Mouse (Mus musculus) retina, embryonic 14.5 days (tissue): ENCODE results near the gene Pold4.

Source experiments
- DNase-seq: peaks from one replicate; pipeline ENCODE4 v3.0.0-alpha.2; 2015; ENCODE audit warnings: low spot score

Pold4 gene

DNA sequence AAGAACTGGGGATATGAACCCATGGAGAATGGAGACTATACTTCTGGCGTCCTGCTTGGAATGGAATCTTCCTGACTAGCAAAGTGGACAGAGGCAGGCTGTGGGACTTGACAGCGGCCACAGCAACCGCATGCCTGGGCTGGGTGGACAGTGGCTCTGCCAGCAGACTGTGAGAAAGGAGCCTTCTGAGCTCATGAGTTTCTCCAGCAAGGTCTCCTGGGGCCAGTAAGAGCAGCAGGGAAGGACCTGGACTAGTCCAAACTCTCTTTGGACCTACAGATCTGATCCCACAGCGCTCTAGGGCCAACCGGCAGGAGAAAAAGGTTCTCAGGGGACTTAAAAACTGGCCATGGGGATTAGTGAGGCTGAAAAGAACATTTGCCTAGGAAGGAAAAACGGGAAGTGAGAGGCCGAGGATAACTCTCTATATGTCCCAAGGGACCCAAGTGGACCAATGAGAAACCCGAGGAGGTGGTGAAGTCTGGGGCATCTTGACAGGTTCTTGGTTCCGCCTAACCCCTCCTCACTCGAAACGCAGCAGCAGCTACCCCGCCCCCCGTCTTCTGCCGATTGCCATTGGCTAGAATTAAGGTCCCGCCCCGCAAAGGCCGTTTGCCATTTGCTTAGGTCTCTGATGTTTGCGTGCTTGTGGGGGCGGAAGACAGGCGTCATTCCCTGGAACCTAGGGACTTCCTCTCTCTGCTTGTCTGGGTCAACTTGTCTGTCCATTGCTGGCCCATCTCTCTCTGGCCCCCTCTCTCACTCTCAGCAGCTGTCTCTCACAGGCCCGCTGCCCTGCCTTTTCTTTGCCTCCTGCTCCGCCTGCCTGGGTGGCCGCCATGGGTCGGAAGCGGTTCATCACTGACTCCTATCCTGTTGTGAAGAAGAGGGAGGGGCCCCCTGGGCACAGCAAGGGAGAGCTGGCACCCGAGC, at the start of gene Pold4:
TSS of gene Pold4 (plus strand) at position 647 of the 933 bp plus-strand sequence.
- peak; percentile 91 for DNase-seq

DNA sequence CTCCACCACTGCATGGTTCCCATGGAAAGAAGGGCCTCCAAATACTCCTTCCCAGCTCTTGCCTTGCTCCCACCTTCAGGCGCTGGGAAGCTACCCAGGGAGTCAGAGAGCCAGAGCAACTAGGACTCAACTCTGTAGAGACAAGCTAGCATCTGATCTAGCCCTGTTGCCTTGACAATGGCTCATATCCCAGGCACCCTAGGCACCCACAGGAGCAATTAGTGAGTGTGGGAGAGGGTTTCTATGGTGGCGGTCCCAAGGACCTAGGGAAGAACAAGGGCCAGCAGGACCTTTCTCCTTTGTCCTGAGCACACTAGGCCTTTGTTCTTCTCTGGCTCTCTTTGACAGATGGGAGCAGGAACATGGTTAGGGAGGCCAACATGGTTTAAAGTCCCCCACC, 48.0 kb upstream of the Pold4 start:
- DNase-seq = no peak

DNA sequence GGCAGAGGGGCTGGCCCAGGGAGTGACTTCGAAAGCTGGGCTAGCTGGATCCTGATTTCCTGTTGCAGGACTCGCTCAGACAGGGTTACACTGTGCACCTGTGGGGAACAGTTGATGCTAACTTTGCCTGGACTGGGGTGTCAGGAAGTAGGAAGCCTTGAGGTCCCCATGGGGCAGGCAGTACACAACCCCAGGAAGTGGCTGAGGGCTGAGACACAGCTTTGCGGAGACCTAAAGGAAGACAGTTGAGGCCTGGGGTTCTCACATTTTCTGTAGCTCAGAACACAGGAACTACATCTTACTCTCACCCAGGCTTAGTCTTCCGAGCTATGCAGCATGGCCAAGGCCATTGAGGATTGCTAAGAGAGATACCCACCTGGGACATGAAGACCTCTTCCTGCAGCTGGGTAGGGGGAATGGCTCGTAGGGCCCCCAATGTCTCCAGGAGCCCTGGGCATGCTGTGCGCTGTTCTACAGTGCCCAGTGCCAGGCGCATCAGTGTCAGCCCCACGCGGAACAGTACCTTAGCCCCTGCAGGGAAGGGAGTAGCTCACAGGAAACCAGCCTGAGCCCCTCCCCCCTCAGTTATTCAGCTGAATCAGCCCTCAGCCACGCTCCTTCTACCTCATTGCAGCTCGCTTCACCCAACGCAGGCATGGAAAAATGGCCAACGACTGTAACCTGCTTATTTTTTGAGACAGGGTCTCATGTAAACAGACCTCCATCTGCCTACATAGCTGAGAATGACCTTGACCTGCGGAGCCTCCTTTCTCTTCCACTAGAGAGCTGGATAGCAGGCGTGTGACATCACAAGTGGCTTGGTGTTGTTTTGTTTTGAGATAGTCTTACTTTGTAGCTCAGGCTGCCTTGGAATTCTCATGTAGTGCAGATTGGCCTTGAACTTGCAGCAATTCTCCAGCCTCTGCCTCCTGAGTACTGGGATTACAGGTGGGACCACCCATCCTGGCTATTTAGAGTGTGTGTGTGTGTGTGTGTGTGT, 46.4 kb upstream of the Pold4 start:
- no peak for DNase-seq

DNA sequence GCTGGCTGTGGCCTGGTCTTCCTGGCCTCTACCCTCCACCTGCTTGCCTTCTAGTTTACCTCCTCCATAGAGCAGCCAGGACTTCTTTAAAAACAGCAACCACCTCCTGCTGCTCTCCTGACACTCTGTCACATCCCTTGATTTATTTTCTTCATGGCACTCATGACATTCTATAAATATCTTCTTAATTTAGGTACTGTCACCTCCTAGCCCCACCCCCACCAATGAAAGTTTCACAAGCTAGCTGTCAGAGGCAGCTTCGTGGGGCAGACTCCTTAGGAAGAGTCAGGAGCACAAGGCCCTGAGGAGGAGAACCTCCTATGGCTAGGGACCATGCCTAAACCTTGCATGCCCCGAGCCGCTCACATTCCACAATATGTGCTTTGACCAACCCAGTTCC, 44.4 kb upstream of the Pold4 start:
- no peak for DNase-seq

DNA sequence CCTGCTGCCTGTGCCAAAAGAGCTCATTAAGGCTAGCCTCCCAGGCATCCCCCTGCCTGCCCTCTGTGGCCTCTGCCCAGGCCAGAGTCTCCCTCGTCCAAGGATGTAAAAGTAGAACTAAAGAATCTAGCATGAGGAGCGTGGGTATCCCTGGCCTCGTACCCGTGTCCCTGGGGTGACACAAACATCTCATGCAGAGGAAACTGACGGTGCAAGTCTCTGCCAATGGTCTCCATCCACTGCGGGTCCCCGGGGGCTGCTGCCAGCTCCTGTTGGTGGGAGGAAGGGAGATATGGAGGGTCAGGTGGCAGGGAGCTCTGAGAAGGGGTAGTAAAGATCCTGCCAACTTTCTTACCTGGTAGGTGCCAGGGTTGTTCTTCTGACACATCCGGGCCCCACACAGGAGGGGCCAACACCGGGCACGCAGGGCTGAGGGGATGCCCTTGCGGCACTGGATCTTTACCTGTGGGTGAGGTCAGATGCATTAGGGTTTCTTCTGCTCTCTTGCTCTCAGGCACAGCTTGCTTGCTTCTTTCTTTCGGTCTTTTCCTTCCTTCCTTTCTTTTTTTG, 42.6 kb upstream of the Pold4 start:
- no peak for DNase-seq

DNA sequence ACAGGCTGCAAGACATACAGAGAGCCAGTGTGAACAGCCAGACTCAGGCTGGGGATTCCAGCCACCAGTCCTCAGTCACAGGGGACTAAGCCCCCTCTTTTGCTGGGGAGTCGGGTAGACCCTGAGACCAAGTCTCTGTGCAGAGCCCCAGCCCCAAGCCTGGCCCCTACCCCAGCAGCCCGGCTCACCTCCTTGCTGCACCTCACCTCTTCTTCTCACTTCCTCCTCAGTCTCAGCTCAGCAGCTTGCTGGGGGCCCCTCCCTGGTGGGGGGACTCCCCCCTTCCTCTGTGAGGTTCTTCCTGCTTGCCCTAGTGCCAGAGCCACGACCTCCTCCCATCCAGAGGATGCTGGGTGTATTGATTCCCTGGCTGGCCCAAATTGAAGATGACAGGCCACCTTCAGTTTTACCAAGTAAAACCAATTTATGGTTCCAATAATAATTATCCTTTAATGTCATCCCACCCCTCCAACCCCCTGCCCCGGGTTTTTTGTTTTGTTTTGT, 40.8 kb upstream of the Pold4 start, which contains the start of gene Tbc1d10c:
TSS of gene Tbc1d10c (minus strand) at position 454 of the 504 bp plus-strand sequence.
- DNase-seq = no peak

DNA sequence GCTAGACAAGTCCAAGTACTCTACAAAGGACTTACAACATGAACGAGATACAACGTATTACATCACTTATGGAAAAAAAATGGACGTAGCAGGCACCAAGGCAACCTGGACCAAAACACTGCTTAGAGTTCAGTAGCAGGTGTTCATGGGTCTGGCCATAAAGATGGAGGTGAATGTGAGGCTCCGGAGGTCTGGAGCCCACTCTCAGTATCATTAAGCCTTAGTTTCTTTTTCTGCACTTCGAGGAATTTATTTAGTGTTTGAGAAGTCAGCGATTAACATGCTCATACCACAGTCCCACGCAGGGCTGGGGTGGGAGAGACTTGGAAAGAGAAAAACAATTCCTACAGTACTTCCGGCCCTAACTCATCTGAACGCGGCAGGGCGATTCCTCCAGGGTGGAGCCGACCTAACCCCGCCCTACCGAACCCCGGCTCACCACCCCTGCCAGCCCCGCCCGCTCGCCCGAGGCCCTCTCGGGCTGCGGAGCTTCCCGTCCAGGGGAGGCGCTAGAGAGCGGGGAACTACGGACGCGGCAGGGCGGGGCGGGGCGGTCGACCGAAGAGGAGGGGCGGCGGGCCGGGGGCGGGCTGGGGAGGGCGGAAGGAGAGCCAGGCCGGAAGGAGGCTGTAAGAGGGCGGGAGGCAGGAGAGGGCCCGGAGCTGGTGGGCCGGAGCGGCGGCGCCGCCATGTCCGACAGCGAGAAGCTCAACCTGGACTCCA, 40.0 kb upstream of the Pold4 start, which contains the start of gene Ppp1ca:
TSS of gene Ppp1ca (plus strand) at position 538 of the 723 bp plus-strand sequence.
- peak; percentile 96 for DNase-seq

DNA sequence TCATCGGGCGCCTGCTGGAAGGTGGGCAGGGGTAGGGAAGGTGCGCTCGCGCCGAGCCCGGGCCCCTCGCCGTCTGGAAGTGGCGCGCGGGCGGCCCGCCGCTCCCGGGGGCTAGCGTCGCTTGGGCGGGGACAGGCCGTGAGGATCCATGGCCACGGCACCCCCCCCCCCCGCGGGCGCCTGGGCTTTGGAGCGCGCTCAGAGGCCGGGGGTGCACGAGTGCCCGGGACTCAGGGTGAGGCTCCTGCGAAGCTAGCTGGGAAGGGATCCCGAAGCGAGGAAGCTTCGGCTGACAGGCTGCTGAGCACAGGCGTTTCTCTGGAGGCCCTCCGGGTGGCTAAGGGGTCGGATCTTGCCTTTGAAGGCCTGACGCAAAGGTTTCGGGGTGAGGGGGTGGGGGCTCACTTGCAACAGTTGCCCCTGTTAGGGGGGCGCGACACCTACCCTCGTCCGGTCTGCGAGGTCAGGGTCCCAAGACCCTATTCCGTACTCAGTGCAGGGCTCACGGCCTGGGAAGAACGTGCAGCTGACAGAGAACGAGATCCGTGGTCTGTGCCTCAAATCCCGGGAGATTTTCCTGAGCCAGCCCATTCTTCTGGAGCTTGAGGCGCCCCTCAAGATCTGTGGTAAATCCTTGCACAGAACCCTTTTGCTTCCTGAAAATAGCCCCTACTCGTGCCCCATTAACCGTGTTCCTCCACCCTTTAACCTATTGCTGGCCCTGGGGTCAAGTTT, 39.3 kb upstream of the Pold4 start:
- peak; percentile 47 for DNase-seq

DNA sequence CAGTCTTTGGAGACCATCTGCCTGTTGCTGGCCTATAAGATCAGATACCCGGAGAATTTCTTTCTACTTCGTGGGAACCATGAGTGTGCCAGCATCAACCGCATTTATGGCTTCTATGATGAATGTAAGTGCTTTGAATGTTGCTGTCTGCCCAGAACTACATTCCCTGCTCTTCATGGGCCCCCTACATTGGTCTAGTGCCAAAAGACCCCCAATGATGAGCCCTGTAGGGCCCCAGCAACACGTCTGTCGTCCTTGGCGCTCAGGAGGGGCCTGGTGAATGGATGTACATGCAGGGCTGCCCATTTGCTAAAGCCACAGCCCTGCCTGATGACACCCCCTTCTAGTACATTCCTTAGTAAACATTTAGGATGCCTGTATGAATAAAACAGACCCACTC, 38.6 kb upstream of the Pold4 start:
- no peak for DNase-seq

DNA sequence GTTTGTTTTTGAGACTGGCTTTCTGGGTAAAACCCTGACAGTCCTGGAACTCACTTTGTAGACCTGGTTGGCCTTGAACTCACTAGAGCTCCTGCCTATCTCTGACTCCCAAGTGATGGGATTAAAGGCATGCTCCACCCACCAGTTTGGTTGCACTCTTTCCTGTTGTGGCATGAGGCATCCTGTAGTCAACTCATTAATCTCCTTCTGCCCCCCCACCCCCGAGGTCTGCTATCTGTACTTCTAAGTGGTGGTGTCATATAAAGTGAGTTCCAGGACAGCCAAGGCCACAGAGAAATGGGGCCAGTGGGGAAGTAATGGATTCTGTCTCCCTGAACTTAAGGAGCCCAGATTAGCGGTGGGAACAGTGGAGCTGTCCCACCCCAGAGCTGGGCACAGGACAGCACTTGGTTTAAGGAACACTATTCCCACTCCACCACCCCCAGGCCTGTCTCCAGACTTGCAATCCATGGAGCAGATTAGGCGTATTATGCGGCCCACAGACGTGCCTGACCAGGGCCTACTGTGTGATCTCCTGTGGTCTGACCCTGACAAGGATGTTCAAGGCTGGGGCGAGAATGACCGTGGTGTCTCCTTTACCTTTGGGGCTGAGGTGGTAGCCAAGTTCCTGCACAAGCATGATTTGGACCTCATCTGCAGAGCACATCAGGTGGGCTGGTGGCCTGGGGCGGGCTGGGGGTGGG, 37.5 kb upstream of the Pold4 start:
- no peak for DNase-seq

DNA sequence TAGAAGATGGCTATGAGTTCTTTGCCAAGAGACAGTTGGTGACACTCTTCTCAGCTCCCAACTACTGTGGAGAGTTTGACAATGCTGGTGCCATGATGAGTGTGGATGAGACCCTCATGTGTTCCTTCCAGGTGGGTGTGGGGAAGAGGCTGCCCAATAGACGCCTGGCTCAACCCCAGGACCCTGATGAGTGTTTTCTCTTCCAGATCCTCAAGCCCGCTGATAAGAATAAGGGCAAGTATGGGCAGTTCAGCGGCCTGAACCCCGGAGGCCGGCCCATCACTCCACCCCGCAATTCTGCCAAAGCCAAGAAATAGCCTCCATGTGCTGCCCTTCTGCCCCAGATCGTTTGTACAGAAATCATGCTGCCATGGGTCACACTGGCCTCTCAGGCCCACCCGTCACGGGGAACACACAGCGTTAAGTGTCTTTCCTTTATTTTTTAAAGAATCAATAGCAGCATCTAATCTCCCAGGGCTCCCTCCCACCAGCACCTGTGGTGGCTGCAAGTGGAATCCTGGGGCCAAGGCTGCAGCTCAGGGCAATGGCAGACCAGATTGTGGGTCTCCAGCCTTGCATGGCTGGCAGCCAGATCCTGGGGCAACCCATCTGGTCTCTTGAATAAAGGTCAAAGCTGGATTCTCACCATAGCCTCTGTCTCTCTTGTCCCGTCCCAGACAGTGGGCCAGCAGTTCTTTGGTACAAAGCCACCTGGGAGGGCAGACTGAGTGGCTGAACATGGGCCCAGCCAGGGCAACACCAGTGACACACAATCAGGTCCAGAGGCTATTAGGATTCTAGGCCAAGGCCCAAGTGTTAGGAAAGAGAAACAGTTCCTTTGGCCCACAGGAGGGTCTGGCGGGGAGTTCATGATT, 36.7 kb upstream of the Pold4 start:
- DNase-seq = no peak

DNA sequence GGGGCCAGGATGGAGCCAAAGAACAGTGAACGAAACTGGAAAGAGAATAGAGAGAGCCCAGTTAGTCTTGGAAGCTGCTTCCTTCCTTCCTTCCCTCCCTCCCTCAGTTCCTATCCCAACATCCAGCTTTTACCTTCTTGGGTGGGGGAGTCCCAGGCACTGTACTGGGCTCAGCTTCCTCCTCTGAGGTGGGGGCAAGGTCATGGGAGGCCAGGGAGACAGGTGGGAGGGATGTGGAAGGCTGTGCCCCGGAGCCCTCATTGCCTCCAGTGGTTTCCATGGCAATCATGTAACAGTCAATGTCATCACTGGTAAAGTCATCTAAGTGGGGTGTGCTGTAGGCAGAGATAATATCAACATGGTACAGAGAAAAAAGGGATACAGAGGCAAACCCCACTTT, 35.7 kb upstream of the Pold4 start:
- DNase-seq = no peak

DNA sequence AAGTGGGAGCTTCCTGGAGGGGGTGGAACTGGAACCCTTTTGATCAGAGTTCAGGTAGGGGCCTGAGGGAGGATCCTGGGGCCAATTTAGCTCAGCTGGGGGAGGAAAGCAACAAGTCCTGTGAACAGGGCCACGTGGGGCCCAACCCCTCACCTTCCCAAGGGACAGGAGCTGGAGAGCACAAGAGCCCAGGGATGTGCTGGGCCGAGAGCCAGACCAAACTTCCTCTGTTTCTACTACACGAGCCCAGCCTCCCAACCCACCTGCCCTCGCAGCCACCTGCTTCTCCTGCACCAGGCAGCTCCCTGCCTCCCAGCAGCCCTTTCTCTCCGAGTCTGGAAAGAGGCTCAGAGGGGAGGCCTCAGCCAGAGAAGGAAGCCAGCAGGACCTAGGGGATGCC, 35.2 kb upstream of the Pold4 start:
- DNase-seq = no peak

DNA sequence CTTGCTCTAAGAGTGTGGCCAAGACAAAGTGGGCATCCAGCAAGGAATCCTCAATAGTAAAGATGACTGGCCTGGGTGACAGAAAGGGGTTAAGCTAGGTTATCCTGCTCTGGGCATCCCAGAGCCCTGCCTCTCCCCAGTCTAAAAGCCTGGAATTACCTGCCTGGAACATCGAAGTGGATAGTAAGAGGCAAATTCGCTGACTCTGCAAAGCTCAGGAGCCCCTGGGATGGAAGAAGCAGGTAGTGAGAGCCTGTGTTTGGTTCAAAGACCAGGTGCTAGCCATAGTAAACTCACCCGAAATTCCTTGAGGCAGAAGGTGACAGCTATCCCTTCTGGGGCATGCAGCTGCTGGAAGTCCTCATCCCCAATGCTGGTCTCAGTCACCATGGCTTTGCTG, 34.5 kb upstream of the Pold4 start:
- DNase-seq = no peak

DNA sequence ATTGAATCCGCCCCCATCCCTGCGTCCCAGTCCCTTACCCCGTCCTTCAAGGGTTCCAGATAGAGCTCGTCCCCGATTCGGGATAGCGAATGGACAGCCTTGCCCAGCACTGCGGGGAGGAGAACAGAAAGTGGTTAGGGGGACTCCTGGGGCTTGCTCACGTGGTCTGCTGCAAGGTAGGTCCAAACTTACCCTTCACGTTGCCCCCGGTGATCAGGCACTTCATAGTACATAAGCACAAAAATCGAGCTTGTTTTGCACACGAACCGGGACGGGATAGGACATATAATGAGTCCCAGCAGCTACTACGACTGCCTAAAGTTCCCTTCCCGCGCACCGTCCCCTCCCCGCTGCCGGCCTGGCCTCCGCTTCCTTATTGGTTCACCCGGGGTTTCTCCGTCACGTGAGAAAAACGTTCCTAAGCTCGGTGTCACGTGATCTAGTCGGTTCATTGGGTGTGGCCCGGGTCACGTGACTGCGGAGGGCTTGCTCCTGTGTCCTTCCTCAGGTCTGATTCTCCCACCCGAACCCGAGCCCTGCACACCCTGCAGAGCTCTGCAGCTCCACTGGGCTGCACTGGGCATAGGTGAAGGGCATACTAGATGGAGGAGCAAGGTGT, 30.3 kb upstream of the Pold4 start, which contains the start of gene Rad9a:
TSS of gene Rad9a (minus strand) at position 372 of the 619 bp plus-strand sequence.
- DNase-seq = peak; percentile 98

DNA sequence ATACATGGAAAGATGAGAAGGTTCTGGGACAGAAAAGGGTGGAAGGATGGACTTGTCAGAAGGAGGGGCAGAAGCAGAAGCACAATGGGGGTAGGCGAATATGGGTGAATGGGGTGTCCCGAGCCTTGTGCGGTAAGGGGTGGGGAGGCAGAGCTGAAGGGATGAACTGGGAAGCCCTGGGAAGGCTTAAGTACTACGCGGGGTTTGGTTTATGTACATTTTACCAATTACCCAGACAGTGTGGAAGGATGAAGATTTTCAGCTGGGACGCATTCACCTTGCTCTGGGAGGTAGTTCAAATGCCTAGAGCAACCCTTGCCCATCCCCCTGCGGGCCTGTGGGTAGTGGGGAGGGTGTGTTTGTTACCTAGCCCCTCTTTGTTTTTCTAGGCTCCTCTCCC, 29.6 kb upstream of the Pold4 start:
- no peak for DNase-seq

DNA sequence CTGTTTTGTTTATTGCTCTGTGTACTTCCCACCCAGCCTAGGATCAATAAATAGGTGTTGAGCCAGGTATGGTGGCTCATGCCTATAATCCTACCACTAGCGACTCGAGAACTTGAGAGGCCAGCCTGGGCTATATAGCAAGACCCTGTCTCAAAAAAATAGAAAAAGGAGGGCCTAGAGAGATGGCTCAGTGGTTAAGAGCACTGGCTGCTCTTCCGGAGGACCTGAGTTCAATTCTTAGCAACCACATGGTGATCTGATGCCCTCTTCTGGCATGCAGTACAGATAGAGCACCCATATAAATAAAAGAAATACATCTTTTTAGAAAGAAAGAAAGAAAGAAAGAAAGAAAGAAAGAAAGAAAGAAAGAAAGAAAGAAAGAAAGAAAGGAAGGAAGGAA, 28.6 kb upstream of the Pold4 start:
- DNase-seq = no peak

DNA sequence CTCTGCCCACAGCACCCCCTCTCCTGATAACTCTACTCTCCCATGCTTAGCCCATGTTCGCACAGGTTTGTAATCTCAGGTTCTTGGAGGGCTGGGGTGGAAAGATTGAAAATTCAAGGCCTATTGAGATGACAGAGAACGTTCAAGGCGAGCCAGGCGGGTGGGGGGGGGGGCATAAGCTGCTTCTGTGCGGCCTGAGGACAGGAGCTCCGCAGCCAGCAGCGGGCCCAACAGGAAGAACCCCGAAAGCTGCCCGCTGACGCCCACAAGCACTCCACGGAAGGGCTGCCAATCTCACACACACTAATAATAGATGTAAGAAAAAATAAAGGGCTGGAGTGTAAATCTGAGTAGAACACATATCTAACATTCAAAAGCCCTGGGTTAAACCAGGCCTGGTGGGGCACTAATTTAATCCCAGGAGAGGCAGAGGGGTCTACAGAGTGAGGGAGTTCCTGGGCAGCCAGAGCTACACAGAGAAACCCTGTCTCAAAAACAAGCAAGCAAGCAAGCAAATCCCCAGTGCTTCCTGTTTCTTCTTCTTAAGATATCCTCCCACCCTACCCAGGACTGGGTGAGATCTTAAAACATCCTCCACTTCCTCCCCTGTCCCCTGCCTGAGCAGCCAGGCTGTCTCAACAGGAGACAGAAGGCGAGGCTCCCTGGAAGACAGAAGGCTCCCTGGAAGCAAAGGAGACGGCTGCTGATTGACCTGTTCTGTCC, 27.9 kb upstream of the Pold4 start:
- no peak for DNase-seq
